Mouse (Mus musculus) c-Kit-positive CD71-negative TER-119-negative erythroid progenitor cells, embryonic 14.5 days (primary cell): ENCODE results near the gene Atcay.

ENCODE experiments used
- DNase-seq: peaks from one replicate; pipeline ENCODE4 v3.0.0-alpha.2; 2013; ENCODE audit warnings: low read depth

The Atcay gene

GRCm38 (mm10) chr10:81230438-81231332 is at the start of gene Atcay:
Gene Atcay (minus strand): TSS chr10:81230833.
- DNase-seq, result no peak

- no peak for DNase-seq
Observed at GRCm38 (mm10) chr10:81279496-81279895, 48.9 kb upstream of the Atcay start.

- DNase-seq, result no peak
Observed at GRCm38 (mm10) chr10:81277676-81278075, 47.0 kb upstream of the Atcay start.

- DNase-seq, result no peak
Observed at GRCm38 (mm10) chr10:81273842-81274241, 43.2 kb upstream of the Atcay start.

GRCm38 (mm10) chr10:81272356-81272755 is 41.7 kb upstream of the Atcay start:
- DNase-seq, result no peak

GRCm38 (mm10) chr10:81268643-81269412 is 38.2 kb upstream of the Atcay start:
- DNase-seq, result no peak

- peak; percentile 63 for DNase-seq
Observed at GRCm38 (mm10) chr10:81268056-81268455, 37.4 kb upstream of the Atcay start.

GRCm38 (mm10) chr10:81266211-81267105 is 35.8 kb upstream of the Atcay start, which contains the start of the genes Mrpl54 and Apba3:
Gene Mrpl54 (minus strand): TSS chr10:81266934.
Gene Apba3 (plus strand): TSS chr10:81266960.
- DNase-seq, result peak; percentile 95

GRCm38 (mm10) chr10:81265540-81265939 is 34.9 kb upstream of the Atcay start:
- no peak for DNase-seq

- DNase-seq, result no peak
Observed at GRCm38 (mm10) chr10:81261025-81261424, 30.4 kb upstream of the Atcay start.

GRCm38 (mm10) chr10:81259225-81259884 is 28.7 kb upstream of the Atcay start:
- no peak for DNase-seq

- no peak for DNase-seq
Observed at GRCm38 (mm10) chr10:81257158-81258039, 26.8 kb upstream of the Atcay start.

GRCm38 (mm10) chr10:81254886-81255285 is 24.3 kb upstream of the Atcay start:
- DNase-seq, result no peak

GRCm38 (mm10) chr10:81252424-81253419 is 22.1 kb upstream of the Atcay start, which contains the start of gene Matk:
Gene Matk (plus strand): TSS chr10:81252935.
- no peak for DNase-seq

- no peak for DNase-seq
Observed at GRCm38 (mm10) chr10:81249442-81249841, 18.8 kb upstream of the Atcay start.

- no peak for DNase-seq
Observed at GRCm38 (mm10) chr10:81247804-81248203, 17.2 kb upstream of the Atcay start.

- DNase-seq, result no peak
Observed at GRCm38 (mm10) chr10:81245166-81245565, 14.5 kb upstream of the Atcay start.

GRCm38 (mm10) chr10:81244595-81244994 is 14.0 kb upstream of the Atcay start:
- peak; percentile 63 for DNase-seq

GRCm38 (mm10) chr10:81244146-81244545 is 13.5 kb upstream of the Atcay start:
- no peak for DNase-seq
